Mouse (Mus musculus) erythroblast, adult 5-6 weeks (primary cell): ENCODE data around the gene Lrpap1. TPM values are rescaled to one million over a fixed set of nuclear protein-coding genes. Genes with fewer than 3 reads are reported as not detected.
A peak's percentile ranks its signal among the peaks of the same experiment; 100 is the strongest.

Experiments
- ATAC-seq: replicated peaks from 2 replicates; pipeline ENCODE4 v1.8.0; 2016; ENCODE audit warnings: moderate number of reproducible peaks, mild to moderate bottlenecking, moderate TSS enrichment, inconsistent platforms; ENCODE audit not compliant: poor library complexity, low FRiP score, severe bottlenecking
- total RNA-seq, 2 experiments: library from RNA; stranded (forward) in 1 of 2; stranded (reverse) in 1 of 2; fragments of 150-400 nt in 1 of 2; fragments of 200-764, 138-1000 nt in 1 of 2; gene quantifications; 2 replicates each; pipeline versions ENCODE4 v1.2.3 to v1.2.4; 2015 to 2017; ENCODE audit warnings: low replicate concordance in 2 of 2

Gene Lrpap1
- total RNA-seq, 2 experiments from 2014 or later, result 6.5 to 17.0 TPM

DNA sequence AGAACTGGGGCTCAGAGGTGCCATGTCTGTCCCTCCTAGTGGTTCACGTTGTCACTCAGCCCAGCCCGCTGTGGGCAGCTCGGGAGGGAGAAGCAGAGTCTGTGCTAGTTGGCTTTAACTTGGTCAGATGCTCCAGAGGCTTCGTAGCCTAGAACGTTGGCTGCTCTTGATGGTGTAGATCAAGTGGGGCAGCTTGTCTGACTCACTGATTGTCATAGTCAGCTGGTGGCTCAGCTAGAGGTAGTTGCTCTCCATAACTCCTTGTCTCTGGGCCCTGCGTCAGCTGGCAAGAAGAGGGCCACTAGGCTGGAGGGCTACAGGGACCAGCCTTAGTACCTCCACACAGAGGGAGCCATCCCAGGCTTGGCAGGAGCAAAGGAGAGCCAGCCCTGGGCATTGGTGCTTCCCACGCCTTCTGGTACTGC is 24.2 kb upstream of the Lrpap1 start:
- ATAC-seq, result no peak

DNA sequence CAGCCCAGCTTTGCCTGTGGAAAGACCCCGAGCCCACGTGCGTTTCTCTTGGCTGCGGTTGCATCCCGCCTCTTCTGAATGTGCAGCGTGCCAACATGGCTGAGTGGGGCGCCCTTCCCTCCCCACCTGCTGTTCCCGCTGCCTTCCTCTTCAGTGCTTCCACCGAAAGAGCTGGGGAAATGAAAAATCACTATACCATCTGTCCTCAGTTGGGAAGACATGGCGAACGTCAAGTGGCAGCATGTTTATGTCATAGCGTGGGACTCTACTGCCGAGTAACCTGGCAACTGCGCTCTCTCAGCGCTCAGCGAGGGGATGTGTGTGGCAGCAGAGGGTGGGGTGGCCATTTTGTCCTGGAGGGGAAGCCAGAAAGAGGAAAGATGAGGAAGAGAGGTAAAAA is 23.6 kb upstream of the Lrpap1 start:
- no peak for ATAC-seq

DNA sequence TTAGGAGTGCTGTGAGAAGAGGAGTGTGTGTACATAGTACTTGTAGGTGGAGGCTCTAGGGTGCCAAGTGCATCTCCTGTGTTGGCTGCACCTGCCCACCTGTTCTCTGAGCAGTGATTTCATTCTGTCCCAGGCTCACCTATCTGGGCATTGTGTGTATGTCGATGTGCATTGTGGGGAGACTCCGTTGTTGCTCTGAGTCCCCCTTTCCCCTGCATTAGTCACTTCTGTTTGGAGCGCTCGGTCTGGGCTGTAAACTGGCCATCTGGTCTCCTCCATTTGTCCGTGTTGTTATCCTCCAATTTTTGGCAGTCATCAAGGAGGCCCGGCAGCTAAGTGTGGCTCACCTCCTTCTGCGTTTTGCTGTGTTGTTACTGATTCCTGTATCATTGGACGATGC is 14.5 kb upstream of the Lrpap1 start:
- ATAC-seq, result no peak

DNA sequence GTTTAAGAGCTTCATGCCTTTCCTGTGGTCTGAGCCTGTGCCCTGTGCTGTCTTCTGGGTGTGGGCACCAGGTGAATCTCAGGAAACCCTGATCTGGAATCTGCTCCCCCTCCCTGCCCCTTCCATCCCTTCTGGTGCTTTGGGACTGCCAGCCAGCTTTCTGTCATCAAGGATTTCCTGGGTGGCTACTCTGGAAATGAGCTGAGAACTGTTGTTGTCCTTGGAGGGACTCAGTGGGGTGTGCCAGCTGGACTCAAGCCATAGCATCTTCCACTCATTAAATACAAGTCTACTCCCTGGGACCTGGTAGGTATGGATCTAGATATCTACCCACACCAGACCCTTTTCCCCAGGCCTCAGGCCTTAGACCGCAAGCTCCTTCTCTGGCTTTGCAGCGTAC is 12.9 kb upstream of the Lrpap1 start:
- ATAC-seq, result no peak

DNA sequence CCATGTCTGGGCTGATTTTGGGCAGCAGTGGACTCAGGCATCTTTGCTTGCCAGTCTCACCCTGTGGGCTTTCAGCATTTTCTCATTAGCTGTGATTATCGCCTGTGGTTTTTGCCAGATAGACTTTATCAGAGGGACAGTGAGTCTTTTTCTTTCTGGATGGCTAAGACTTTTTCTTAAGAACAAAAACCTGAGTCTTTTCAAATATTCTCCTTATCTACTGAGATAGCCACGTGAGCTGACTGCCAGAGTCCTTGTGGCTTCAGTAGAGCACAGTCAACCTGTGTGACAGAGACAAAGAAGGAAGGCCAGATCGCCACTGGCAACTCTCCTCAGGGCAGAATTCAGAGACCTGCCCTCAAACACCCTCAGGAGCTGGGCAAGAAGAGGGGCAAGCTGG is 12.1 kb upstream of the Lrpap1 start:
- ATAC-seq, result no peak

DNA sequence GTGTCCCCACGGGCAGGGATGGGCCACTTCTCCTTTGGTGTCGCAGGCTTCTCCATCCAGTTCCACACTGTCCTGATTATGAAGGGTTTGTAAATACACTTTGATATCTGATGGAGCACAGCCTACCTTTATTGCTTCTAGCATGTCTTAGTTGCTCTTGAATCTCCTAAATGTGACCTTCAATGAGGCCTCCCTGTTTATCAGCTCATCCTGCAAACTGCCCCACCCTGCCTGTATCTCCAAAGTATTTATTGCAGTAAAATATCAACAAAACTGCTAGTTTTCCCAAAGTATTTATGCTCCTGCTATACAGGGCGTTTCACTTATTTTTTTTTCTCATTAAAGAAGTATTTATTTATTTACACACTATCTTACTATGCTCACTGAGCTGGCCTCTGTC is 10.4 kb upstream of the Lrpap1 start:
- no peak for ATAC-seq

DNA sequence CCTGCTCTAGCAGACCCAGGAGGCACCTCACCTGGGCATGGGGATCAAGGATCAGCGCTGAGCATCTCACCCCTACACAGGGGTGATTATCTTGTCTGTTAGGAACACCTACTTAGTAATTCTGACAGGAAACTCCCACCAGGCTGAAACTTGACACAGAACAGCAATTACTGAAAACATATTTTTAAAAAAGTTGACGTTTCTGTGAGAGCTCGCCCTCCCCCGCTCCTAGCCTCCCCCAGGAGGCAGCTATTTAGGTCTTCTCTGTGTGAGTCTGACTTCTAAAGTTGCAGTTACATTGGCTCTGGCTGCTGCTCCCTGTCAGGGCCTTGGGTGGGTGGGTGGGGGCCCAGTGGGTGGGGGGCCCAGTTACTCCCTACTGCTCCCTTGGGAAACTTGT is 6.9 kb upstream of the Lrpap1 start:
- no peak for ATAC-seq

DNA sequence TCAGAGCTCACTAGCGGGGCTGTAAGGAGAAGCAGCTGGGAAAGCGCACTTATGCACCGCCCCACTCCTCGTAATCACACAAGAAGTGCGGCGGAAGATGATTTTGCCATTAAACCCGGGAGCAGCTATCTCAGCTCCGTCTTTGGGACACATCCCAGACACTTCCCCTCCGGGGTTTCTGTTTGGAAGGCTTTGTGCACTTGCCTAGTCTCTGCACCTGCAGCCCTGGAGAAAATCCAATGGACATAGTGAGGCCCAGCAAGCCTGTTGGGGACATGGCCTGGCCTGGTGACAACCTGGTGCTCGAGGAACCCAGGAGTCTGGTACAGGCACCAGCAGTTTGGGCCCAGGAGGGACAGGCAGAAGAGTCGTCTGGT is 344 bp upstream of the Lrpap1 start:
- ATAC-seq, result peak; percentile 20

DNA sequence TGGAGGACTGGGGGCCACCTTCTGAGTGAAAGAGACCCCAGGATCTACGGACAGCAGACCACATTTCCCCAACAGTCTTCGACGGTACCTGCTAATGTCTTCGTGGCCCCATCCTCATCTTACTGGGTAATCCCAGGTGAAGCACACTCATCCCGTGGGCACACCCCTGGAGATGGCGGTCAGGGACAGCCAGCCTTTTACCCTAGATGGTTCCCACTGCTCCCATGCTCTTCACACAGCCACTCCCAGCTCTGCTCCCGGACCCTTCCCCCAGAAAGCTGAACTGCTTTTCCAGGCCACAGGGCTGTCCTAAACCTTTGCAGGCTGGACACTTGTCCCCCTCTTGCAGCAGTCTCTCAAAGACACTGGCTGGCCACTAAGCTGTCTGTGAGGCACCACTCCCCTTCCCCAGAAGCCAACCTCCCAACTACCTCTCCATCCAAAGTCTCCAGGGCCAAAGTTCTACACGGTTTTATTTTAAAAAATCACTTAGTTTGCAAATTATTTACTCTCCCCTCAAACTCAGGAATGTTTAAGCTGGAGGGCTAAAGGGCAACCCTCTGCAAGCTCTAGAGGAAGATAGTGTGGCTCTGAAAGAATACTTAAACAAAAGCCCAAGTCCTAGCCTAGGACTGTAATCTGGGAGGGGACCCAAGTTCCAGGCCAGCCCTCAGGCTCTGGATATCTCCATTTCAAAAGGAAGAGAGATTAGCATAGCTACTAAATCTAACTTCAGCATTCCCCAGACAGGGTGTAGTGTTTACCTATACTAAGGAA is 1.2 kb downstream of the Lrpap1 start:
- ATAC-seq, result no peak

DNA sequence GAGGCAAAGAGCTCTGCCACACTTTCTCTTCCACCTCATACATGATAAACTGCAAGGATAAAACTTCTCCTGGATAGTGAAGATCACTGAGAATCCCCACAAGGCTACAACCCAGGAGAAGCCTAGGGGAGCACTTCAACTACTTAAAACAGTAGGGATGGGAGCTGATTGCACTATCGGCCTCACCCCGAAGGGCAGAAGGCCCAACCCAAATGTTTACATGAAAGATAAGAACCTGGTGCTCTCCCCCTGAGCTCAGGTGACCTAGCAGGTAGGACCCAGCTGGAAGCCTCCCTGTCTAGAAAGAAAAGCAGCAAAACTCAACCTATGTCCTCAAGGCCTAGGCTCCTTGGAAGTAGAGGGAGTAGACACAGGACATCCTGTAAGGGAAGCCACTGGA is 2.0 kb downstream of the Lrpap1 start:
- no peak for ATAC-seq

DNA sequence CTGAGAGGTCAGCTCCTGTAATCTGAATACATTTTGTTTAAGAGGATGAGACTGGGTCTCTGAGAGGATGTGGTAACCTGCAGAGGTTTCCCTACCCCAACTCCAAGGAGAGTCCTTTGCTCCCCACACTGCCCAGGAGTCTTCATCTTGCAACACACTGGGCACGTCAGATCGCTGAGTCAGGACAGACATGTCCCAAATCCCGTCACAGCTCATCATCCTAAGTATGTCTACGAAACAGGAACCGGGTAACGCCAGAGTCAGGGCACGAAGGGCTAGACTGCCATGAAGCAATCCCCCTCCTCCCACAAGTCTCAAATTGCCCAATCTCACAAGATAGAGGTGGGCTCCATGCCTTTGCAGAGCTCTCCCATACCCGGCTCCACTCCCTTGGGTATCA is 2.5 kb downstream of the Lrpap1 start:
- no peak for ATAC-seq

DNA sequence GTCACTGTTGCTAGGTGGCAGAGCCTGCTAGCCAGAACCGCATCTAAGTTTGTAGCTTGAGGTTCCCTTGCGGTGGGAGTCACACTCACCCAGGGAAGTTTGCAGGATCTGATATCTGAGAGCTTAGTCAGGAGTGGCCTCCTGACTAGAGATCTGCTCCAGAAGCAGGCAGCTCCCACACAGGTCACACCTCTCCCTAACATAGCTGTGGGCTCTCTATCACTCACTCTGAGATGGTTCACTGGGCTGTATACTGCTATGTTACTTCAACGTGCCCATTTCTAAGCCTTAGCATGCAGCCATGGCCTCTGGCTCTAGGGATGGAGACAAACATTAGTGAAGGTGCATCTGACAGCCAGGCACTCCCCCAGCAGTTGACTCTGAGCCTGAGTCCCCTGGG is 13.9 kb downstream of the Lrpap1 start:
- ATAC-seq, result no peak

DNA sequence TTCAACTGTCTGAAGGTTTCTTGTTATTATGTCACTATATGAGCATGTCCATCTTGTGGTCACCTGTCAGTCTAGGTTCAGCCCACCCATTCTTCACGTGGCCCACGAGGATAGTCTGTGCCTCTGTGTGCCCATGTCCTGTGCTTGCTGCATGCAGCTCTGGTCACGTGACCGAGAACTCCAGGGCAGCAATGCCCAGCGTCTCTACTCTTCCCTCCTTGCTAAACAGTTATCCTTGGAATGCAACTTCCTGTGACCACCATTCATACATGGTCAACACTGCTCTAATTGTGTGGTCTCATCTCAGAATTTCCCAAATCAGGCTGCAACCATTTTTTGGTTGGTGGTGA is 16.0 kb downstream of the Lrpap1 start:
- no peak for ATAC-seq

DNA sequence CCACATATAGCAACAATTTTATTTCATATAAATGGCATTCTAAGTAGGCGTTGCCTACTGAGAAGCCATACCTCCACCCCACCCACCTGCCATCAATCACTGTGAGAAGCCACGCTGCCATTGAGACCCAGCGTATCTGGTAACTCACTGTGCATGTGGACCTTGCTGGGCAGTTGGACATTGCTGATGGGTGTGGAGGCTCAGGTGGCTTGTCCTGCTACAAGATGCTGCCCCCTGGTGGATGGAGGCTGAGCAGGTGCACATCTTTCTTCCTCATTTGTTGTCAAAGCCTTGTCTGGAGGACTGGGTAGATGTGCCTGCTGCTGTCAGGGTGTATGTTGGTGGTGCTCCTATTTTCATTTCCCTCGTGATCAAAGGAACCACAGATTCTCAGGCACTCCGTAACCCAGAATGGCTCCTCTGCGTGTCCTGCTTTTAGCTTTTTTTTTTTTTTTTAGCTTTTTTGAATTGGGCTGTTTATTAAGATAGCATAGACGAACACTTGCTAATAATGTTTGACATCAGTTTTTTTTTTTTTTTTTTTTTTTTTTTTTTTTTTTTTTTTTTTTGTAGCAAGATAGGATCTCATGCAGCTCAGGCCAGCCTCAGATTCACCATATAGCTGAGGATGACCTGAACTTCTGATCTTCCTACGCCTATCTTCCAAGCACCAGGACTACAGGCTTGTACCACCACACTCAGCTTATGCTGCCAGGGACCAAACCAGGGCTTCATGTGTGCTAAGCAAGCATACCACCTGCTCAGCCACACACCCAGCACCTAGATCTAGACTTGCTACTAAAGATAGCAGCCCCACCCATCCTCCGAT is 16.6 kb downstream of the Lrpap1 start:
- peak; percentile 74 for ATAC-seq

DNA sequence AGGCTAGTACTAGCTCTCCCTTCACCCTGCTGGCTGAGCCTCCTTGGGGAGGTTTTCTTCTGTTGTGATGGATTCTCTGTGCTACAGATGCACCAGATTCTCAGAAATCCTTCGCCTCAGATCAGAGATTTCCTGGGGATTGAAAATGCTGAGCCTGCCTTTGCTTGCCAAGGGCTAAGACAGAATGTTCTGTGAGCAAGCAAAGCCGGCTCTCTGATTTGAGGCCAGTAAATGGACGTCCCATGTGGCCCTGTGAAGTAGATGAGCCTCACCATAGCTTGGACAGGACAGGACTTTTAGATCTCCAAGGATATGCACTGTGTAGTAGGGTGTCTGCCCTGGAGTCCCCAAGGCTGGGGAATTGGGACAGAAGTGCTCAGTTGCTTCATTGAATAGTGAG is 20.7 kb downstream of the Lrpap1 start:
- ATAC-seq, result no peak

DNA sequence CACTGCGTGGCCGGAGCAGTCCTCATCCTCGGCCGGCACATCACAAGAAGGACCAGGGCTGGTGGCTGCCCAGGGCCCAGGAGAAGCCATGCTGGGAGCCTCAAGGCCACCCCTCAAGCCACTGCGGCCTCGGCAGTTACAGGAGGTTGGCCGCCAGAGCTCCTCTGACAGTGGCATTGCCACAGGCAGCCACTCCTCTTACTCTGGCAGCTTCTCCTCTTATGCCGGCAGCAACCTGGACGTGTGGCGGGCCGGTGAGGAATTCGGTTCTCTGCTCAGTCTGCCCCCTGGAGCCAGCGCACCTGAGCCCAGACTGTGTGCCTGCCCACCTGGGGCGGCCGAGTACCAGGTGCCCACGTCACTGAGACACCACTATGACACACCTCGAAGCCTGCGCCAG is 26.5 kb downstream of the Lrpap1 start:
- no peak for ATAC-seq

DNA sequence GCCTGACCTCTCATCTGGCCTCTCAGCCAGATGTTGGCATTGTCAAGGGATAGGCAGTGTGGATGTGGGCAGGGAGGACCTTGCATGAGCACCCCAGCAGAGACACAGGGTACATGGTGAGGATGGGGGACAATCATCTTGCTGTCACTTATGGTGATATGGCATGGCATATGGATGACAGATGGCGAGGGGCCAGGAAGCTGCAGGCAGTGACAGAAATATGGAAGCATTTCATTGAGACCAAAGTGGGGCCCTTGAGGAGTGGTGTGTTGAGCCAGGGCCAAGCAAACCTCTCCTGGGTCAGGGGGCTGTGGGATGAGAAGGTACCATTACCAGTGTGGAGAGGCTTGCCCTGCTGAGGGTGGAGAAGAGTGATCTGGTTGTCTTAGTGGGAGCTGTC is 29.2 kb downstream of the Lrpap1 start:
- ATAC-seq, result no peak

DNA sequence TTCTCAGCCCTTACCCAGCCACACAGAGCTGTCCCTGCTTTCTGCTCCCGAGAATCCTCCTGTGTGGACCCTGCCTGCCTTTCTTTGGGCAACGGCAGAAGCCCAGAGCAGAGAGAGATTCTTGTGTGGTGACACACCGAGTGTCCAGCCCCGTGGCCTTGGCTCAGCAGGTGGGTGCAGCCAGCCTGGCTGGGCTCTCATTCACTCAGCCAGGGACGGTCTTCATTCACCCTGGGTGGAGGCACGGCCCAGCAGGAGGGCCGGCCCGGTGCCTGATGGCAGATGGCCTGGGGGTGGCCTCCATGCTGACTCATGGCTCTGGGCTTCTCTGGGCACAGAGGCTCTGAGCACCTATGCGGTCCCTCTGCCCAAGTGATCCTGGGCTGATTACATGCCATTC is 31.6 kb downstream of the Lrpap1 start:
- no peak for ATAC-seq

DNA sequence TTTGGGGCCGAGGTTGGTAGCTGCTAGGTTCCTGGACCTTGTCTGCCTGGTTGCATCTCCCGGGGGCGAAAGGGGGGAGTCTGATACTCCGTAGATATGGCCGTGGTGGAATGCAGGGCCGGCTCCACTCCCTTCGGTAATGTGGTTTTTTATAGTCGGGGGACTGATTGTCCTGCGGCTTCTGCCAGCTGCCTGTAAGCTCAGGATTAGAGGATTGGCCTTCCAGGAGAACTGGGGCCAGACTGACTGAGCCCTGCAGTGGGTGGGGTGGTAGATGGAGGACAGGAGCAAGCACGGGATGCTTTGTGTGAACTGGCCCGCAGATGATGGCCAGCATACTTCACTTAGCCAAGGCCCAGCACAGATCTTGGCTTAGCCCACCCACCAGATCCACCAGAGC is 32.3 kb downstream of the Lrpap1 start:
- ATAC-seq, result no peak

DNA sequence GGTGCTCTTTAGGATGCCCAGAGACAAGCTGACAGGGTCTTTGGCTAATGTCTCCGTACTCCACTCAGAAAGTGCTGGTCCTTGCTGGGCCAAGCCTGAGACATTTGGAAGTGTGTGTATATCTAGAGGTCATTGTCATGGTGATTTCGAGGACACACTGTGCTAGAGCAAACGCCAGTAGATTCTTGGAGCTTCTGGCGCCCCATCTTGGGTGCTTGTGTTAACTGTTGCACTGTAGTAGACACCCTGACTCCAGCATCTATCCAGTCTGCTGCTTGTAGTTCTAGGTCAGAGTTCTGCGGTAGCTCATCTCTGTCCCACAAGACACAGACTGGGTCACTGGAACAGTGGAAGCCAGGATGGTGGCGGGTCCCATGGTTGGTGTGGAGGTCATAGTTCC is 33.7 kb downstream of the Lrpap1 start:
- ATAC-seq, result no peak

DNA sequence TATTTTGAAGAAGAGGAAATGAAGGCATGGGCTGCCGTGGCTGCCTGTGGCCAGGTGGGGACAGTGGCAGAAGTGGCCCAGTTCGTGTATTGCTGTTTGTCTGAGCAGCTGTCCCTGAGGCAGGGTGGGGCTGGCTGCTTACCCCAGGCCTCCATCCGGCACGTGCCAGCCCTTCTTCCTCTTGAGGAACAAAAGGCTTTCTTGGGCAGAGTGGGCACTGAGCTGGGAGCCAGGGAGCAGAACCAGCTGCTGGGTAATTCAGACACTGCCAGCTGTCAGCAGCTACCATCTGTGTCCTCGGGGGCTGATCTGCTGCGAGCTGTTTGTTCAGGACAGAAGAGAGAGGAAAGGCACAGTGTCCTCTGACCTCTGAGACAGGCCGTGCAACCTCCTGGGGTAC is 34.6 kb downstream of the Lrpap1 start:
- no peak for ATAC-seq

DNA sequence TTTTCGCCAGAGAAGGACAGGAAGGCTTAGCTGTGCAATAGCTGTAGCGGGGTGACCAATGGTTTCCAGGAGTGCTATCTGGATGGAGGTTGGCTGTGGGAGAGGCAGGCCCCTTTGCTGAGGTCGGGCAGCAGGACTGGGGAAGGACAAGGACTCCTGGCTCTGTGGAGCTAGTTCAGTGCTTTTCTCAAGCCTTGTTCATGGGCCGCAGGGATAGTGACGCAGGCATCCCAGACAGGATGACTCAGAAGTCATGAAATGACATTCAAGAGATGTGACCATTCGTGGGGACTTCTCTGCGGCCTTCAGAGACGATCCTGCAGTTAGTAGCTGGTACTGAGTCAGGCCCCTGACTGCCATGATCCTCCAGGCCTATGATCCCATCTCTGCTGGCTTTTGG is 35.3 kb downstream of the Lrpap1 start:
- ATAC-seq, result no peak
